Mouse (Mus musculus): ENCODE measurements around the gene Tnni2. TPM values are rescaled to one million over a fixed set of nuclear protein-coding genes. Genes with fewer than 3 reads are reported as not detected.
A peak's percentile ranks its signal among the peaks of the same experiment; 100 is the strongest.

Gene Tnni2
- polyA plus RNA-seq, 1 experiment from 2014 or later = 3.7 TPM

GRCm38 (mm10) chr7:142478574-142478973, 37.0 kb downstream of the Tnni2 start:
- Histone ChIP-seq H3K36me3 (ENCODE audit: control insufficient read depth, insufficient read depth, low read length) (no peaks in the 10 kb centered on the region), H3K9ac (ENCODE audit: low read depth, low read length) (no peak overlapping the region), H3K9me3 (ENCODE audit: control insufficient read depth, low read length) (no peaks in the 10 kb centered on the region), H3K27ac (ENCODE audit: low read depth, low read length) (no peak overlapping the region), H3K4me2 (no peak overlapping the region), H3K4me1 (replicated peaks; ENCODE audit: control insufficient read depth, insufficient read depth, low read length) (peaks cover 28% of the 10 kb centered on the region), H3K4me3 (ENCODE audit: low read depth, low read length) (no peak overlapping the region), H3K27me3 (replicated peaks; ENCODE audit: control insufficient read depth, insufficient read depth, low read length) (peaks cover 4% of the 10 kb centered on the region; the same call in 1 of the 2 replicates)
- no peak for ATAC-seq (replicated peaks; ENCODE audit: low FRiP score)
- no peak for DNase-seq (ENCODE audit: low spot score)
- 77% methylated on average over 2 of the region's 2 CpGs for WGBS

- no peak overlapping the region for H3K9ac ChIP-seq (ENCODE audit: low read depth, low read length)
- peaks cover 29% of the 10 kb centered on the region for H3K4me1 ChIP-seq (replicated peaks; ENCODE audit: control insufficient read depth, insufficient read depth, low read length)
- no peaks in the 10 kb centered on the region for H3K36me3 ChIP-seq (ENCODE audit: control insufficient read depth, insufficient read depth, low read length)
- no peak for ATAC-seq (replicated peaks; ENCODE audit: low FRiP score)
- no peak overlapping the region for H3K27ac ChIP-seq (ENCODE audit: low read depth, low read length)
- H3K4me2 ChIP-seq = no peak overlapping the region
- peaks cover 4% of the 10 kb centered on the region; the same call in 1 of the 2 replicates for H3K27me3 ChIP-seq (replicated peaks; ENCODE audit: control insufficient read depth, insufficient read depth, low read length)
- no peak for DNase-seq (ENCODE audit: low spot score)
- H3K4me3 ChIP-seq (ENCODE audit: low read depth, low read length) = no peak overlapping the region
- no peaks in the 10 kb centered on the region for H3K9me3 ChIP-seq (ENCODE audit: control insufficient read depth, low read length)
Observed at GRCm38 (mm10) chr7:142479307-142479706, 37.7 kb downstream of the Tnni2 start.

- Histone ChIP-seq H3K27me3 (replicated peaks; ENCODE audit: control insufficient read depth, insufficient read depth, low read length) (peaks cover 4% of the 10 kb centered on the region; the same call in 1 of the 2 replicates), H3K36me3 (ENCODE audit: control insufficient read depth, insufficient read depth, low read length) (no peaks in the 10 kb centered on the region), H3K4me3 (ENCODE audit: low read depth, low read length) (no peak overlapping the region), H3K4me2 (no peak overlapping the region), H3K27ac (ENCODE audit: low read depth, low read length) (no peak overlapping the region), H3K9me3 (ENCODE audit: control insufficient read depth, low read length) (no peaks in the 10 kb centered on the region), H3K9ac (ENCODE audit: low read depth, low read length) (no peak overlapping the region), H3K4me1 (replicated peaks; ENCODE audit: control insufficient read depth, insufficient read depth, low read length) (peaks cover 26% of the 10 kb centered on the region)
- DNase-seq (ENCODE audit: low spot score) = no peak
- ATAC-seq (replicated peaks; ENCODE audit: low FRiP score) = no peak
- WGBS = 87% methylated on average over 3 of the region's 3 CpGs
Observed at GRCm38 (mm10) chr7:142479886-142480285, 38.3 kb downstream of the Tnni2 start.

DNA sequence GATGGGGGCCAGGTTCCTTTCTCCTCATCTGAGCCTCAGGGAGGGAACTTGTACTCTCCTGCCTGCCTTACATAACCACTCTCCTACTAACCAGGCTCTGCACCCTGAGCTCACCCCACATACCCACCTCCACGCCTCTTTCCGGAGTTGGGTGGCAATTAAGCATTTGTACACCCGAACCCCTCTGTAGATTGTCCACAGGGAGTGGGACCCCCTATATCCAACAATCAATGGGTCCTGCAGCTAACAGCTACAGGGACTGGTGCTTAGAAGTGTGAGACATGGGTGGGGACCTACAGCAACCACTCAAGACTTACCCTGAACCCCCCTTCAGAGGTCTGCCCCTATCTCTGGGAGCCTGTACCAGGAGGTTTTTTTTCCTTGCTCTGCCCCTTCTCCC, 39.1 kb downstream of the Tnni2 start:
- peak overlapping the region; percentile 84 for H3K27ac ChIP-seq (ENCODE audit: low read depth, low read length)
- no peak overlapping the region for H3K4me3 ChIP-seq (ENCODE audit: low read depth, low read length)
- DNase-seq (ENCODE audit: low spot score) (no peak), ATAC-seq (replicated peaks; ENCODE audit: low FRiP score) (no peak)
- H3K4me2 ChIP-seq = no peak overlapping the region
- H3K36me3 ChIP-seq (ENCODE audit: control insufficient read depth, insufficient read depth, low read length) = no peaks in the 10 kb centered on the region
- WGBS = 91% methylated on average over 3 of the region's 3 CpGs
- no peak overlapping the region for H3K9ac ChIP-seq (ENCODE audit: low read depth, low read length)
- peaks cover 26% of the 10 kb centered on the region for H3K4me1 ChIP-seq (replicated peaks; ENCODE audit: control insufficient read depth, insufficient read depth, low read length)
- peaks cover 4% of the 10 kb centered on the region; the same call in 1 of the 2 replicates for H3K27me3 ChIP-seq (replicated peaks; ENCODE audit: control insufficient read depth, insufficient read depth, low read length)
- H3K9me3 ChIP-seq (ENCODE audit: control insufficient read depth, low read length) = no peaks in the 10 kb centered on the region

GRCm38 (mm10) chr7:142481186-142481567, 39.6 kb downstream of the Tnni2 start:
- no peak overlapping the region for H3K4me3 ChIP-seq (ENCODE audit: low read depth, low read length)
- ATAC-seq (replicated peaks; ENCODE audit: low FRiP score) (0 out of 2 replicates have a peak, but pooled peaks have one; percentile 4), DNase-seq (ENCODE audit: low spot score) (peak; percentile 72)
- H3K4me2 ChIP-seq = peak overlapping the region; percentile 54
- peak overlapping the region; percentile 84 for H3K27ac ChIP-seq (ENCODE audit: low read depth, low read length)
- H3K27me3 ChIP-seq (replicated peaks; ENCODE audit: control insufficient read depth, insufficient read depth, low read length) = peaks cover 7% of the 10 kb centered on the region; the same call in 1 of the 2 replicates
- peak overlapping the region; percentile 56 for H3K9ac ChIP-seq (ENCODE audit: low read depth, low read length)
- no peaks in the 10 kb centered on the region for H3K9me3 ChIP-seq (ENCODE audit: control insufficient read depth, low read length)
- WGBS = 8% methylated on average over 5 of the region's 5 CpGs
- peaks cover 26% of the 10 kb centered on the region for H3K4me1 ChIP-seq (replicated peaks; ENCODE audit: control insufficient read depth, insufficient read depth, low read length)
- no peaks in the 10 kb centered on the region for H3K36me3 ChIP-seq (ENCODE audit: control insufficient read depth, insufficient read depth, low read length)

DNA sequence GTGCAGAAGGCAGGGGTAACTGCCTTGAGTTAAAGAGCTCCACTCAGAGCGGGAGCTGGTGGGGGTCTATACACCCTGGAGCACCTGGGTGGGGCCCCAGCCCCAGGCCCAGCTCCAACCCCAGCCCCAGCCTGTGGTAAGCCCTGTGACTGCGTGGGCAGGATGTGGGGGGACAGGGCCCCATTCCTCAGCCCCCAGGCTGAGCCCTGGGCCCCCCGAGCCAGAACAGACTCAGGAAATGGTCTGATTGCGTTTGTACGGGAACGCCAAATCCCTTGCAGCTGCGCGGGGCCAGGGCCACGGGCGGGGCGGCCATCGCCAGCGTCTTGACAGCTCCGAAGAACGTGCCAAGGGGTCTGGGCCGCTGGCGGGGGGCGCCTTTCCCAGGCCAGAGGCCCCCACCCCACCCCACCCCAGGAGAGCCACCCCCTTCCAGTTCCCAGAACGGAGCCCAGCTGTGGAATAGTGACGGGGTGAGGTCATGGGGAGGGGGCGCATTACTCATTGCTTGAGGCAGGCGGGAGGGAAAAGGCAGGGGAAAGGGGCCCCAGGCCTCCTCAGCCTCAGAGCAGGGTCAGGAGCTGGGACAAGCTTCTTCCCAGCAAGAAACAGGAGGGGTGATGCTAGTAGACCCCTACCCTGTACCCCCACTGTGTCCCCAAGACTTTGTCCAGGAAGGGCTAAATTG, 40.1 kb downstream of the Tnni2 start:
- Histone ChIP-seq H3K27me3 (replicated peaks; ENCODE audit: control insufficient read depth, insufficient read depth, low read length) (peaks cover 9% of the 10 kb centered on the region; the same call in 1 of the 2 replicates), H3K9ac (ENCODE audit: low read depth, low read length) (peak overlapping the region; percentile 56), H3K9me3 (ENCODE audit: control insufficient read depth, low read length) (no peaks in the 10 kb centered on the region), H3K4me1 (replicated peaks; ENCODE audit: control insufficient read depth, insufficient read depth, low read length) (peaks cover 26% of the 10 kb centered on the region), H3K27ac (ENCODE audit: low read depth, low read length) (peak overlapping the region; percentile 84), H3K36me3 (ENCODE audit: control insufficient read depth, insufficient read depth, low read length) (no peaks in the 10 kb centered on the region), H3K4me2 (peak overlapping the region; percentile 54), H3K4me3 (ENCODE audit: low read depth, low read length) (0 out of 2 replicates have a peak overlapping the region, but pooled peaks have one; percentile 8)
- peak; percentile 63 for DNase-seq (ENCODE audit: low spot score)
- 8% methylated on average over 22 of the region's 22 CpGs for WGBS
- peak; percentile 44; the same call in 1 of the 2 replicates for ATAC-seq (replicated peaks; ENCODE audit: low FRiP score)

DNA sequence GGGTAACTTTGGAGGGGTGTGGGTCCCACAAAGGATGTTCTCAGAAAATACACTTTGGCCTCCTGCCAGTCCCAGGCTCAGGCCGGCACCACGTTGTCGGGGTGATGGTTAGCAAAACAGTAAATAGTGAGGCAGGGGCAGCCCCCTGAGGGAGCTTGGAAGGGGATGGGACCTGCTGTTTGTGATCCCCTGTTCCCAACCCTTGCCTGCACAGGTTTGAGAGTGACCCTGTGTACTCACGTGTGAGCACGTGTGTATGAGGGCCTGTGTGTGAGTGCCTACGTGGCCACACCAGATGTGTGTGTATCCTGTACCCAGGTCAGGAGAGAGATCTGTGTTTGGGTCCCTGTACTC, 40.6 kb downstream of the Tnni2 start:
- Histone ChIP-seq H3K4me1 (replicated peaks; ENCODE audit: control insufficient read depth, insufficient read depth, low read length) (peaks cover 29% of the 10 kb centered on the region), H3K36me3 (ENCODE audit: control insufficient read depth, insufficient read depth, low read length) (no peaks in the 10 kb centered on the region), H3K9me3 (ENCODE audit: control insufficient read depth, low read length) (no peaks in the 10 kb centered on the region), H3K4me2 (peak overlapping the region; percentile 54), H3K27me3 (replicated peaks; ENCODE audit: control insufficient read depth, insufficient read depth, low read length) (peaks cover 9% of the 10 kb centered on the region; the same call in 1 of the 2 replicates), H3K4me3 (ENCODE audit: low read depth, low read length) (no peak overlapping the region), H3K9ac (ENCODE audit: low read depth, low read length) (peak overlapping the region; percentile 56; the same call in 1 of the 2 replicates), H3K27ac (ENCODE audit: low read depth, low read length) (peak overlapping the region; percentile 84)
- no peak for DNase-seq (ENCODE audit: low spot score)
- WGBS = 36% methylated on average over 6 of the region's 6 CpGs
- no peak for ATAC-seq (replicated peaks; ENCODE audit: low FRiP score)

- Histone ChIP-seq H3K4me1 (replicated peaks; ENCODE audit: control insufficient read depth, insufficient read depth, low read length) (peaks cover 29% of the 10 kb centered on the region), H3K9ac (ENCODE audit: low read depth, low read length) (no peak overlapping the region), H3K36me3 (ENCODE audit: control insufficient read depth, insufficient read depth, low read length) (no peaks in the 10 kb centered on the region), H3K9me3 (ENCODE audit: control insufficient read depth, low read length) (no peaks in the 10 kb centered on the region), H3K27me3 (replicated peaks; ENCODE audit: control insufficient read depth, insufficient read depth, low read length) (peaks cover 9% of the 10 kb centered on the region; the same call in 1 of the 2 replicates), H3K27ac (ENCODE audit: low read depth, low read length) (peak overlapping the region; percentile 84), H3K4me3 (ENCODE audit: low read depth, low read length) (no peak overlapping the region), H3K4me2 (no peak overlapping the region)
- 55% methylated on average over 11 of the region's 11 CpGs for WGBS
- no peak for DNase-seq (ENCODE audit: low spot score)
- ATAC-seq (replicated peaks; ENCODE audit: low FRiP score) = no peak
Observed at GRCm38 (mm10) chr7:142483136-142483535, 41.5 kb downstream of the Tnni2 start.

- peaks cover 29% of the 10 kb centered on the region for H3K4me1 ChIP-seq (replicated peaks; ENCODE audit: control insufficient read depth, insufficient read depth, low read length)
- DNase-seq (ENCODE audit: low spot score) (no peak), ATAC-seq (replicated peaks; ENCODE audit: low FRiP score) (no peak)
- H3K36me3 ChIP-seq (ENCODE audit: control insufficient read depth, insufficient read depth, low read length) = no peaks in the 10 kb centered on the region
- H3K27ac ChIP-seq (ENCODE audit: low read depth, low read length) = no peak overlapping the region
- no peak overlapping the region for H3K9ac ChIP-seq (ENCODE audit: low read depth, low read length)
- no peak overlapping the region for H3K4me3 ChIP-seq (ENCODE audit: low read depth, low read length)
- H3K27me3 ChIP-seq (replicated peaks; ENCODE audit: control insufficient read depth, insufficient read depth, low read length) = peaks cover 9% of the 10 kb centered on the region; the same call in 1 of the 2 replicates
- no peaks in the 10 kb centered on the region for H3K9me3 ChIP-seq (ENCODE audit: control insufficient read depth, low read length)
- H3K4me2 ChIP-seq = no peak overlapping the region
- 64% methylated on average over 12 of the region's 12 CpGs for WGBS
Observed at GRCm38 (mm10) chr7:142484780-142485179, 43.2 kb downstream of the Tnni2 start.

Measured in liver, embryonic 11.5 days (tissue).